Mouse (Mus musculus): ENCODE results near the gene Olfr365. TPM values are rescaled to one million over a fixed set of nuclear protein-coding genes. Genes with fewer than 3 reads are reported as not detected.

Olfr365 gene
- not detected in 2 replicates for polyA plus RNA-seq (2014; fragmentation: Nextera tagmentation; extraction: Ambion mirVana)

- no peaks in the 10 kb centered on the region for H3K36me3 ChIP-seq (ENCODE audit: control insufficient read depth, insufficient read depth, low read length)
- DNase-seq (ENCODE audit: low spot score) (no peak), ATAC-seq (ENCODE audit: low read depth) (no peak)
- H3K27me3 ChIP-seq (replicated peaks; ENCODE audit: control insufficient read depth, insufficient read depth, low read length): no peaks in the 10 kb centered on the region
- WGBS: 73% methylated on average over 3 of the region's 3 CpGs
- H3K9me3 ChIP-seq (ENCODE audit: control insufficient read depth, low read length): 0 out of 2 replicates have a peak, but pooled peaks cover 3% of the 10 kb centered on the region
- no peak within 1 kb of the TSS for H3K9ac ChIP-seq (ENCODE audit: low read depth, low read length)
- H3K4me1 ChIP-seq (ENCODE audit: control insufficient read depth, insufficient read depth, low read length): no peaks in the 10 kb centered on the region
- H3K4me2 ChIP-seq (ENCODE audit: low read depth, low read length): no peak within 1 kb of the TSS
- H3K27ac ChIP-seq (replicated peaks; ENCODE audit: low read depth, low read length): no peak within 1 kb of the TSS
- H3K4me3 ChIP-seq (ENCODE audit: low read depth, low read length): no peak within 1 kb of the TSS
Observed at GRCm38 (mm10) chr2:37187898-37188297, at the start of gene Olfr365. Olfr365 (plus strand) TSS chr2:37188198.

- Histone ChIP-seq H3K27ac (replicated peaks; ENCODE audit: low read depth, low read length) (no peak within 1 kb of the TSS), H3K27me3 (replicated peaks; ENCODE audit: control insufficient read depth, insufficient read depth, low read length) (no peaks in the 10 kb centered on the region), H3K4me1 (ENCODE audit: control insufficient read depth, insufficient read depth, low read length) (no peaks in the 10 kb centered on the region), H3K9ac (ENCODE audit: low read depth, low read length) (no peak within 1 kb of the TSS), H3K4me3 (ENCODE audit: low read depth, low read length) (no peak within 1 kb of the TSS), H3K4me2 (ENCODE audit: low read depth, low read length) (no peak within 1 kb of the TSS), H3K36me3 (ENCODE audit: control insufficient read depth, insufficient read depth, low read length) (no peaks in the 10 kb centered on the region), H3K9me3 (ENCODE audit: control insufficient read depth, low read length) (0 out of 2 replicates have a peak, but pooled peaks cover 6% of the 10 kb centered on the region)
- ATAC-seq (ENCODE audit: low read depth): no peak
- DNase-seq (ENCODE audit: low spot score): no peak
- 82% methylated on average over 3 of the region's 3 CpGs for WGBS
Observed at GRCm38 (mm10) chr2:37139022-37139421, 49.0 kb upstream of the Olfr365 start, which contains the start of gene Olfr364-ps1. Olfr364-ps1 (plus strand) TSS chr2:37139322.

GRCm38 (mm10) chr2:37211274-37211673 lies 23.3 kb downstream of the Olfr365 start, which contains the start of gene Olfr366:
Olfr366 (plus strand) TSS chr2:37211574.
- Histone ChIP-seq H3K9ac (ENCODE audit: low read depth, low read length) (no peak within 1 kb of the TSS), H3K36me3 (ENCODE audit: control insufficient read depth, insufficient read depth, low read length) (no peaks in the 10 kb centered on the region), H3K27ac (replicated peaks; ENCODE audit: low read depth, low read length) (no peak within 1 kb of the TSS), H3K9me3 (ENCODE audit: control insufficient read depth, low read length) (0 out of 2 replicates have a peak, but pooled peaks cover 5% of the 10 kb centered on the region), H3K4me3 (ENCODE audit: low read depth, low read length) (no peak within 1 kb of the TSS), H3K4me2 (ENCODE audit: low read depth, low read length) (no peak within 1 kb of the TSS), H3K27me3 (replicated peaks; ENCODE audit: control insufficient read depth, insufficient read depth, low read length) (no peaks in the 10 kb centered on the region), H3K4me1 (ENCODE audit: control insufficient read depth, insufficient read depth, low read length) (no peaks in the 10 kb centered on the region)
- DNase-seq (ENCODE audit: low spot score) (no peak), ATAC-seq (ENCODE audit: low read depth) (no peak)

Other genes starting within 250 kb of the Olfr365 start
- gene Olfr357, start 194.4 kb upstream of the Olfr365 start, polyA plus RNA-seq (2014; fragmentation: Nextera tagmentation; extraction: Ambion mirVana): not detected in 2 replicates
- gene Olfr358, start 178.9 kb upstream of the Olfr365 start, polyA plus RNA-seq (2014; fragmentation: Nextera tagmentation; extraction: Ambion mirVana): 0.06 TPM in 1 of 2 replicates, not detected in the other
- not detected in 2 replicates for gene Olfr360, start 122.5 kb upstream of the Olfr365 start, polyA plus RNA-seq (2014; fragmentation: Nextera tagmentation; extraction: Ambion mirVana)
- gene Olfr361, start 98.9 kb upstream of the Olfr365 start, polyA plus RNA-seq (2014; fragmentation: Nextera tagmentation; extraction: Ambion mirVana): not detected in 2 replicates
- gene Olfr362, start 70.3 kb upstream of the Olfr365 start, polyA plus RNA-seq (2014; fragmentation: Nextera tagmentation; extraction: Ambion mirVana): not detected in 2 replicates
- not detected in 2 replicates for gene Olfr364-ps1, start 48.9 kb upstream of the Olfr365 start, polyA plus RNA-seq (2014; fragmentation: Nextera tagmentation; extraction: Ambion mirVana)
- gene Olfr366, start 23.4 kb downstream of the Olfr365 start, polyA plus RNA-seq (2014; fragmentation: Nextera tagmentation; extraction: Ambion mirVana): not detected in 2 replicates
- gene Olfr368, start 138.3 kb downstream of the Olfr365 start, polyA plus RNA-seq (2014; fragmentation: Nextera tagmentation; extraction: Ambion mirVana): 0.29 TPM in 1 of 2 replicates, not detected in the other
- gene Pdcl, start 171.1 kb downstream of the Olfr365 start, polyA plus RNA-seq (2014; fragmentation: Nextera tagmentation; extraction: Ambion mirVana): 41.2 and 47.0 TPM in 2 replicates
- gene Rc3h2, start 234.7 kb downstream of the Olfr365 start, polyA plus RNA-seq (2014; fragmentation: Nextera tagmentation; extraction: Ambion mirVana): 15.2 and 15.6 TPM in 2 replicates

Measured in embryonic facial prominence, embryonic 14.5 days (tissue).